Mouse (Mus musculus): ENCODE data around the gene Camk2b. TPM values are rescaled to one million over a fixed set of nuclear protein-coding genes. Genes with fewer than 3 reads are reported as not detected.

Gene Camk2b
- polyA plus RNA-seq (2017; shearing (Covaris generic)) = 7.4 TPM

GRCm38 (mm10) chr11:6066176-6066575 lies at the start of gene Camk2b:
TSS of gene Camk2b (minus strand) at chr11:6066362.

GRCm38 (mm10) chr11:5955546-5956276 lies 110.5 kb downstream of the Camk2b start, which contains the start of gene Ykt6:
TSS of gene Ykt6 (plus strand) at chr11:5955693.

GRCm38 (mm10) chr11:5949586-5950352 lies 116.4 kb downstream of the Camk2b start, which contains the start of gene Gck:
TSS of gene Gck (minus strand) at chr11:5950081.

Other genes with a start within 250 kb of the Camk2b start
- gene Polm, start 228.3 kb downstream of the Camk2b start, polyA plus RNA-seq (2017; shearing (Covaris generic)) = 37.2 TPM
- 0.47 TPM for gene Aebp1, start 204.4 kb downstream of the Camk2b start, polyA plus RNA-seq (2017; shearing (Covaris generic))
- gene Pold2, start 188.1 kb downstream of the Camk2b start, polyA plus RNA-seq (2017; shearing (Covaris generic)) = 76.0 TPM
- gene Myl7, start 167.6 kb downstream of the Camk2b start, polyA plus RNA-seq (2017; shearing (Covaris generic)) = not detected
- gene Gck, start 116.3 kb downstream of the Camk2b start, polyA plus RNA-seq (2017; shearing (Covaris generic)) = not detected
- 48.0 TPM for gene Ykt6, start 110.7 kb downstream of the Camk2b start, polyA plus RNA-seq (2017; shearing (Covaris generic))
- gene A730071L15Rik, start 133.7 kb upstream of the Camk2b start, polyA plus RNA-seq (2017; shearing (Covaris generic)) = 0.16 TPM
- 50.5 TPM for gene Nudcd3, start 134.1 kb upstream of the Camk2b start, polyA plus RNA-seq (2017; shearing (Covaris generic))
- gene Npc1l1, start 163.8 kb upstream of the Camk2b start, polyA plus RNA-seq (2017; shearing (Covaris generic)) = 0.05 TPM
- 90.4 TPM for gene Ddx56, start 201.4 kb upstream of the Camk2b start, polyA plus RNA-seq (2017; shearing (Covaris generic))
- gene Tmed4, start 208.5 kb upstream of the Camk2b start, polyA plus RNA-seq (2017; shearing (Covaris generic)) = 65.7 TPM
- gene Ogdh, start 225.3 kb upstream of the Camk2b start, polyA plus RNA-seq (2017; shearing (Covaris generic)) = 194 TPM